Comparison of ENCODE assay signal across 8 mouse cellular contexts in genomic region chr5:107688499-107688866, GRCm38 (mm10). TPM values are rescaled to one million over a fixed set of nuclear protein-coding genes. Genes with fewer than 3 reads are reported as not detected.
A peak's percentile ranks its signal among the peaks of the same experiment; 100 is the strongest.
DNase-seq lines count a peak whose midpoint lies in the region; ATAC-seq lines count a peak whose summit lies in the region.

No protein-coding gene starts in this region.

- WGBS in lung, embryonic 15.5 days, result 15% methylated on average over 9 of the region's 9 CpGs
- 22% methylated on average over 9 of the region's 9 CpGs for WGBS in embryonic facial prominence, embryonic 13.5 days
- WGBS in hindbrain, embryonic 16.5 days, result 22% methylated on average over 9 of the region's 9 CpGs
- WGBS in midbrain, embryonic 13.5 days, result 24% methylated on average over 9 of the region's 9 CpGs

- no peaks in the 10 kb centered on the region for H3K36me3 ChIP-seq in lung, embryonic 15.5 days
- no peaks in the 10 kb centered on the region for H3K36me3 ChIP-seq in embryonic facial prominence, embryonic 13.5 days
- H3K36me3 ChIP-seq in hindbrain, embryonic 16.5 days (ENCODE audit: control insufficient read depth, insufficient read depth, low read length), result no peaks in the 10 kb centered on the region
- no peaks in the 10 kb centered on the region for H3K36me3 ChIP-seq in midbrain, embryonic 13.5 days

- peaks cover 9% of the 10 kb centered on the region for H3K4me1 ChIP-seq in lung, embryonic 15.5 days
- H3K4me1 ChIP-seq in embryonic facial prominence, embryonic 13.5 days, result peaks cover 19% of the 10 kb centered on the region
- peaks cover 3% of the 10 kb centered on the region; the same call in 1 of the 2 replicates for H3K4me1 ChIP-seq in hindbrain, embryonic 16.5 days (ENCODE audit: control insufficient read depth, insufficient read depth, low read depth, low read length)
- H3K4me1 ChIP-seq in midbrain, embryonic 13.5 days (replicated peaks), result peaks cover 9% of the 10 kb centered on the region

- H3K27me3 ChIP-seq in lung, embryonic 15.5 days, result no peaks in the 10 kb centered on the region; the same call in 1 of the 2 replicates
- H3K27me3 ChIP-seq in embryonic facial prominence, embryonic 13.5 days, result peaks cover 10% of the 10 kb centered on the region
- peaks cover 3% of the 10 kb centered on the region; the same call in 1 of the 2 replicates for H3K27me3 ChIP-seq in hindbrain, embryonic 16.5 days (replicated peaks; ENCODE audit: control insufficient read depth, insufficient read depth, low read length)
- peaks cover 21% of the 10 kb centered on the region; the same call in 1 of the 2 replicates for H3K27me3 ChIP-seq in midbrain, embryonic 13.5 days

- peak overlapping the region; percentile 56; the same call in 1 of the 2 replicates for H3K27ac ChIP-seq in lung, embryonic 15.5 days
- H3K27ac ChIP-seq in embryonic facial prominence, embryonic 13.5 days, result peak overlapping the region; percentile 62
- peak overlapping the region; percentile 55 for H3K27ac ChIP-seq in hindbrain, embryonic 16.5 days (ENCODE audit: low read depth, low read length)
- no peak overlapping the region for H3K27ac ChIP-seq in midbrain, embryonic 13.5 days

- no peaks in the 10 kb centered on the region for H3K9me3 ChIP-seq in lung, embryonic 15.5 days
- H3K9me3 ChIP-seq in embryonic facial prominence, embryonic 13.5 days, result no peaks in the 10 kb centered on the region
- H3K9me3 ChIP-seq in hindbrain, embryonic 16.5 days (ENCODE audit: control insufficient read depth, low read length), result no peaks in the 10 kb centered on the region
- H3K9me3 ChIP-seq in midbrain, embryonic 13.5 days, result no peaks in the 10 kb centered on the region

- H3K4me3 ChIP-seq in lung, embryonic 15.5 days, result peak overlapping the region; percentile 50
- peak overlapping the region; percentile 47 for H3K4me3 ChIP-seq in embryonic facial prominence, embryonic 13.5 days
- H3K4me3 ChIP-seq in hindbrain, embryonic 16.5 days (ENCODE audit: low read length), result peak overlapping the region; percentile 51
- peak overlapping the region; percentile 48 for H3K4me3 ChIP-seq in midbrain, embryonic 13.5 days (replicated peaks)

- ATAC-seq in lung, embryonic 15.5 days (ENCODE audit: borderline replicate concordance, extremely low read depth, low FRiP score, low TSS enrichment), result peak; percentile 58; the same call in 1 of the 2 replicates
- ATAC-seq in embryonic facial prominence, embryonic 13.5 days (ENCODE audit: insufficient number of reproducible peaks, insufficient read depth, low FRiP score, low TSS enrichment, low read depth), result no peak
- peak; percentile 58 for ATAC-seq in hindbrain, embryonic 16.5 days
- ATAC-seq in midbrain, embryonic 13.5 days, result peak; percentile 74

- peak overlapping the region; percentile 82 for H3K4me2 ChIP-seq in lung, embryonic 15.5 days
- H3K4me2 ChIP-seq in embryonic facial prominence, embryonic 13.5 days, result peak overlapping the region; percentile 64
- H3K4me2 ChIP-seq in hindbrain, embryonic 16.5 days (ENCODE audit: low read length), result peak overlapping the region; percentile 85
- H3K4me2 ChIP-seq in midbrain, embryonic 13.5 days (replicated peaks), result peak overlapping the region; percentile 73

- peak overlapping the region; percentile 11 for H3K9ac ChIP-seq in lung, embryonic 15.5 days
- peak overlapping the region; percentile 57 for H3K9ac ChIP-seq in embryonic facial prominence, embryonic 13.5 days
- H3K9ac ChIP-seq in hindbrain, embryonic 16.5 days (ENCODE audit: low read depth, low read length), result peak overlapping the region; percentile 65
- peak overlapping the region; percentile 68 for H3K9ac ChIP-seq in midbrain, embryonic 13.5 days (replicated peaks)

- DNase-seq in lung, adult 18-20 months, result no peak
- DNase-seq in layer of hippocampus, postnatal 25 days (ENCODE audit: extremely low spot score in 1 of 2, low spot score in 1 of 2), result no peak
- no peak for DNase-seq in spleen, adult 12 weeks (ENCODE audit: low spot score)
- DNase-seq in layer of hippocampus, postnatal 14 days (ENCODE audit: low spot score in 2 of 2), result no peak

RNA-seq across cellular contexts. Expression of gene Gfi1, which starts 37.4 kb away (rescaled TPM):
- polyA plus RNA-seq in lung, embryonic 15.5 days (2015; fragmentation: Nextera tagmentation; extraction: Ambion mirVana), result 0.23 and 0.86 TPM in 2 replicates
- polyA plus RNA-seq in embryonic facial prominence, embryonic 13.5 days (2015; fragmentation: Nextera tagmentation; extraction: Ambion mirVana), result not detected in 2 replicates
- polyA plus RNA-seq in hindbrain, embryonic 16.5 days (2015; fragmentation: Nextera tagmentation; extraction: Ambion mirVana), result 0.09 TPM in 1 of 2 replicates, not detected in the other
- not detected in 2 replicates for polyA plus RNA-seq in midbrain, embryonic 13.5 days (2015; fragmentation: Nextera tagmentation; extraction: Ambion mirVana)
- not detected for total RNA-seq in layer of hippocampus, postnatal 25 days (2021)
- not detected for total RNA-seq in layer of hippocampus, postnatal 14 days (2021)

Comparison
In these comparisons a context has a peak if more than half of its experiments do, and no peak if none do; other contexts are left out.
1. H3K9ac ChIP-seq: peak in every context shown above with its lines; median percentile 68 in midbrain, embryonic 13.5 days; 65 in hindbrain, embryonic 16.5 days; 57 in embryonic facial prominence, embryonic 13.5 days; 11 in lung, embryonic 15.5 days.